Mouse (Mus musculus) ovary, postnatal 14 days (tissue): ENCODE data around the gene Dnah9.
A peak's percentile ranks its signal among the peaks of the same experiment; 100 is the strongest.

ENCODE experiments used
- DNase-seq: peaks from one replicate; pipeline ENCODE4 v3.0.0; 2022; ENCODE audit warnings: low spot score

The Dnah9 gene

GRCm38 (mm10) chr11:65927962-65928361 lies 240.4 kb downstream of the Dnah9 start:
- DNase-seq, result no peak

GRCm38 (mm10) chr11:65918480-65919236 lies 249.7 kb downstream of the Dnah9 start:
- DNase-seq, result no peak

- no peak for DNase-seq
These were observed 259.2 kb downstream of the Dnah9 start for GRCm38 (mm10) chr11:65909195-65909594.

- DNase-seq, result no peak
These were observed 262.9 kb downstream of the Dnah9 start for GRCm38 (mm10) chr11:65905487-65905886.

- no peak for DNase-seq
These were observed 264.4 kb downstream of the Dnah9 start for GRCm38 (mm10) chr11:65903944-65904343.

GRCm38 (mm10) chr11:65881465-65881864 lies 286.9 kb downstream of the Dnah9 start:
- no peak for DNase-seq

- no peak for DNase-seq
These were observed 291.1 kb downstream of the Dnah9 start for GRCm38 (mm10) chr11:65877146-65877775.

- no peak for DNase-seq
These were observed 306.9 kb downstream of the Dnah9 start for GRCm38 (mm10) chr11:65861476-65861875.

GRCm38 (mm10) chr11:65852066-65852465 lies 316.3 kb downstream of the Dnah9 start:
- DNase-seq, result peak; percentile 1

GRCm38 (mm10) chr11:65846446-65846845 lies 321.9 kb downstream of the Dnah9 start:
- no peak for DNase-seq

- DNase-seq, result peak; percentile 1
These were observed 329.4 kb downstream of the Dnah9 start for GRCm38 (mm10) chr11:65838999-65839398.

GRCm38 (mm10) chr11:65824556-65824955 lies 343.8 kb downstream of the Dnah9 start:
- no peak for DNase-seq

- DNase-seq, result peak; percentile 57
These were observed 347.5 kb downstream of the Dnah9 start for GRCm38 (mm10) chr11:65820877-65821276.

- no peak for DNase-seq
These were observed 348.1 kb downstream of the Dnah9 start for GRCm38 (mm10) chr11:65820280-65820679.

- no peak for DNase-seq
These were observed 350.2 kb downstream of the Dnah9 start for GRCm38 (mm10) chr11:65818193-65818592.

- no peak for DNase-seq
These were observed 352.1 kb downstream of the Dnah9 start for GRCm38 (mm10) chr11:65816237-65816636.

- no peak for DNase-seq
These were observed 354.0 kb downstream of the Dnah9 start for GRCm38 (mm10) chr11:65814381-65814780.

GRCm38 (mm10) chr11:65812088-65812487 lies 356.3 kb downstream of the Dnah9 start:
- DNase-seq, result no peak

GRCm38 (mm10) chr11:65807601-65808000 lies 360.8 kb downstream of the Dnah9 start:
- DNase-seq, result no peak

GRCm38 (mm10) chr11:65806909-65807504 lies 361.3 kb downstream of the Dnah9 start, which contains the start of gene Zkscan6:
TSS of gene Zkscan6 (plus strand) at chr11:65807175.
- peak; percentile 69 for DNase-seq

- no peak for DNase-seq
These were observed 361.9 kb downstream of the Dnah9 start for GRCm38 (mm10) chr11:65806321-65806904.

- DNase-seq, result no peak
These were observed 366.5 kb downstream of the Dnah9 start for GRCm38 (mm10) chr11:65801899-65802298.

GRCm38 (mm10) chr11:65795896-65796295 lies 372.5 kb downstream of the Dnah9 start:
- no peak for DNase-seq
